Mouse (Mus musculus): Measurements from ENCODE around the gene Hpd. TPM values are rescaled to one million over a fixed set of nuclear protein-coding genes. Genes with fewer than 3 reads are reported as not detected.

Hpd gene
- polyA plus RNA-seq, 1 experiment from 2014 or later, result not detected

GRCm38 (mm10) chr5:123181536-123181935 lies 991 bp downstream of the Hpd start:
- H3K4me1 ChIP-seq (replicated peaks), result peaks cover 4% of the 10 kb centered on the region; the same call in 1 of the 2 replicates
- 0 out of 2 replicates have a peak, but pooled peaks cover 4% of the 10 kb centered on the region for H3K27me3 ChIP-seq
- H3K36me3 ChIP-seq, result no peaks in the 10 kb centered on the region
- no peak overlapping the region for H3K27ac ChIP-seq (replicated peaks)
- H3K9ac ChIP-seq, result no peak overlapping the region
- ATAC-seq (ENCODE audit: low read depth), result no peak
- H3K4me2 ChIP-seq, result no peak overlapping the region
- H3K4me3 ChIP-seq, result no peak overlapping the region
- no peaks in the 10 kb centered on the region for H3K9me3 ChIP-seq
- WGBS, result 79% methylated on average over 6 of the region's 6 CpGs

GRCm38 (mm10) chr5:123180390-123180789 lies 2.1 kb downstream of the Hpd start:
- 94% methylated on average over 15 of the region's 15 CpGs for WGBS
- Histone ChIP-seq H3K27me3 (0 out of 2 replicates have a peak, but pooled peaks cover 4% of the 10 kb centered on the region), H3K9me3 (no peaks in the 10 kb centered on the region), H3K4me1 (replicated peaks) (no peaks in the 10 kb centered on the region), H3K36me3 (no peaks in the 10 kb centered on the region), H3K9ac (no peak overlapping the region), H3K4me3 (no peak overlapping the region), H3K27ac (replicated peaks) (no peak overlapping the region), H3K4me2 (no peak overlapping the region)
- no peak for ATAC-seq (ENCODE audit: low read depth)

- Histone ChIP-seq H3K4me3 (no peak overlapping the region), H3K36me3 (no peaks in the 10 kb centered on the region), H3K27ac (replicated peaks) (no peak overlapping the region), H3K9ac (no peak overlapping the region), H3K9me3 (no peaks in the 10 kb centered on the region), H3K4me2 (no peak overlapping the region), H3K4me1 (replicated peaks) (no peaks in the 10 kb centered on the region), H3K27me3 (no peaks in the 10 kb centered on the region)
- no peak for ATAC-seq (ENCODE audit: low read depth)
- 89% methylated on average over 5 of the region's 5 CpGs for WGBS
These were observed 3.7 kb downstream of the Hpd start for GRCm38 (mm10) chr5:123178792-123179191.

GRCm38 (mm10) chr5:123171646-123172350 lies 10.7 kb downstream of the Hpd start:
- 17% methylated on average over 22 of the region's 22 CpGs for WGBS
- Histone ChIP-seq H3K4me2 (peak overlapping the region; percentile 48), H3K4me3 (0 out of 2 replicates have a peak overlapping the region, but pooled peaks have one; percentile 14), H3K27ac (replicated peaks) (no peak overlapping the region), H3K9me3 (no peaks in the 10 kb centered on the region), H3K27me3 (no peaks in the 10 kb centered on the region), H3K9ac (peak overlapping the region; percentile 31; the same call in 1 of the 2 replicates), H3K4me1 (replicated peaks) (peaks cover 18% of the 10 kb centered on the region), H3K36me3 (peaks cover 5% of the 10 kb centered on the region)
- ATAC-seq (ENCODE audit: low read depth), result peak; percentile 68

GRCm38 (mm10) chr5:123170365-123170764 lies 12.2 kb downstream of the Hpd start:
- H3K27ac ChIP-seq (replicated peaks), result no peak overlapping the region
- H3K27me3 ChIP-seq, result no peaks in the 10 kb centered on the region
- peaks cover 18% of the 10 kb centered on the region for H3K4me1 ChIP-seq (replicated peaks)
- H3K4me2 ChIP-seq, result no peak overlapping the region
- no peak for ATAC-seq (ENCODE audit: low read depth)
- H3K4me3 ChIP-seq, result no peak overlapping the region
- no peaks in the 10 kb centered on the region for H3K9me3 ChIP-seq
- H3K9ac ChIP-seq, result no peak overlapping the region
- H3K36me3 ChIP-seq, result peaks cover 19% of the 10 kb centered on the region
- 81% methylated on average over 9 of the region's 9 CpGs for WGBS

GRCm38 (mm10) chr5:123169284-123169683 lies 13.2 kb downstream of the Hpd start, which contains the start of gene Psmd9:
Psmd9 (plus strand) TSS chr5:123169413.
- H3K4me3 ChIP-seq, result no peak within 1 kb of the TSS
- peaks cover 18% of the 10 kb centered on the region for H3K4me1 ChIP-seq (replicated peaks)
- no peak within 1 kb of the TSS; the same call in 1 of the 2 replicates for H3K27ac ChIP-seq (replicated peaks)
- no peaks in the 10 kb centered on the region for H3K9me3 ChIP-seq
- no peak within 1 kb of the TSS for H3K9ac ChIP-seq
- peaks cover 24% of the 10 kb centered on the region for H3K36me3 ChIP-seq
- no peaks in the 10 kb centered on the region for H3K27me3 ChIP-seq
- 87% methylated on average over 5 of the region's 5 CpGs for WGBS
- no peak for ATAC-seq (ENCODE audit: low read depth)
- H3K4me2 ChIP-seq, result no peak within 1 kb of the TSS

- 71% methylated on average over 5 of the region's 5 CpGs for WGBS
- Histone ChIP-seq H3K9ac (no peak overlapping the region), H3K4me1 (replicated peaks) (peaks cover 18% of the 10 kb centered on the region), H3K4me3 (no peak overlapping the region), H3K36me3 (peaks cover 41% of the 10 kb centered on the region), H3K27ac (replicated peaks) (no peak overlapping the region), H3K9me3 (no peaks in the 10 kb centered on the region), H3K4me2 (no peak overlapping the region), H3K27me3 (no peaks in the 10 kb centered on the region)
- no peak for ATAC-seq (ENCODE audit: low read depth)
These were observed 14.9 kb downstream of the Hpd start for GRCm38 (mm10) chr5:123167591-123167990.

- no peak for ATAC-seq (ENCODE audit: low read depth)
- Histone ChIP-seq H3K27me3 (no peaks in the 10 kb centered on the region), H3K9me3 (no peaks in the 10 kb centered on the region), H3K4me1 (replicated peaks) (peaks cover 11% of the 10 kb centered on the region; the same call in 1 of the 2 replicates), H3K9ac (no peak overlapping the region), H3K4me3 (no peak overlapping the region), H3K4me2 (no peak overlapping the region), H3K36me3 (peaks cover 53% of the 10 kb centered on the region), H3K27ac (replicated peaks) (no peak overlapping the region)
- WGBS, result 90% methylated on average over 10 of the region's 10 CpGs
These were observed 16.1 kb downstream of the Hpd start for GRCm38 (mm10) chr5:123166437-123166836.

GRCm38 (mm10) chr5:123162942-123163341 lies 19.6 kb downstream of the Hpd start:
- no peak overlapping the region for H3K4me2 ChIP-seq
- no peak overlapping the region for H3K9ac ChIP-seq
- no peak for ATAC-seq (ENCODE audit: low read depth)
- no peak overlapping the region for H3K27ac ChIP-seq (replicated peaks)
- H3K4me3 ChIP-seq, result no peak overlapping the region
- H3K4me1 ChIP-seq (replicated peaks), result no peaks in the 10 kb centered on the region
- peaks cover 88% of the 10 kb centered on the region for H3K36me3 ChIP-seq
- 77% methylated on average over 9 of the region's 9 CpGs for WGBS
- H3K27me3 ChIP-seq, result no peaks in the 10 kb centered on the region
- H3K9me3 ChIP-seq, result no peaks in the 10 kb centered on the region

- H3K4me2 ChIP-seq, result no peak overlapping the region
- H3K36me3 ChIP-seq, result peaks cover 86% of the 10 kb centered on the region
- 91% methylated on average over 15 of the region's 15 CpGs for WGBS
- H3K9me3 ChIP-seq, result no peaks in the 10 kb centered on the region
- H3K27me3 ChIP-seq, result no peaks in the 10 kb centered on the region
- no peak overlapping the region for H3K9ac ChIP-seq
- no peak overlapping the region for H3K27ac ChIP-seq (replicated peaks)
- ATAC-seq (ENCODE audit: low read depth), result no peak
- no peak overlapping the region for H3K4me3 ChIP-seq
- no peaks in the 10 kb centered on the region for H3K4me1 ChIP-seq (replicated peaks)
These were observed 22.2 kb downstream of the Hpd start for GRCm38 (mm10) chr5:123160341-123160740.

GRCm38 (mm10) chr5:123159866-123160265 lies 22.7 kb downstream of the Hpd start:
- Histone ChIP-seq H3K4me1 (replicated peaks) (no peaks in the 10 kb centered on the region), H3K9me3 (no peaks in the 10 kb centered on the region), H3K36me3 (peaks cover 88% of the 10 kb centered on the region), H3K27me3 (no peaks in the 10 kb centered on the region), H3K4me3 (no peak overlapping the region), H3K9ac (no peak overlapping the region), H3K27ac (replicated peaks) (no peak overlapping the region), H3K4me2 (no peak overlapping the region)
- ATAC-seq (ENCODE audit: low read depth), result no peak
- 95% methylated on average over 15 of the region's 15 CpGs for WGBS

- no peak for ATAC-seq (ENCODE audit: low read depth)
- Histone ChIP-seq H3K27ac (replicated peaks) (no peak overlapping the region), H3K9ac (no peak overlapping the region), H3K4me1 (replicated peaks) (no peaks in the 10 kb centered on the region), H3K4me3 (no peak overlapping the region), H3K9me3 (no peaks in the 10 kb centered on the region), H3K4me2 (no peak overlapping the region), H3K27me3 (no peaks in the 10 kb centered on the region), H3K36me3 (peaks cover 88% of the 10 kb centered on the region)
- WGBS, result 96% methylated on average over 4 of the region's 4 CpGs
These were observed 23.1 kb downstream of the Hpd start for GRCm38 (mm10) chr5:123159446-123159845.

- H3K4me1 ChIP-seq (replicated peaks), result no peaks in the 10 kb centered on the region
- H3K27me3 ChIP-seq, result no peaks in the 10 kb centered on the region
- no peak for ATAC-seq (ENCODE audit: low read depth)
- H3K4me2 ChIP-seq, result no peak overlapping the region
- no peak overlapping the region for H3K9ac ChIP-seq
- H3K4me3 ChIP-seq, result no peak overlapping the region
- WGBS, result 86% methylated on average over 4 of the region's 4 CpGs
- H3K27ac ChIP-seq (replicated peaks), result no peak overlapping the region
- H3K9me3 ChIP-seq, result no peaks in the 10 kb centered on the region
- H3K36me3 ChIP-seq, result peaks cover 88% of the 10 kb centered on the region
These were observed 24.6 kb downstream of the Hpd start for GRCm38 (mm10) chr5:123157972-123158371.

Measured in neural tube, embryonic 13.5 days (tissue).